Mouse (Mus musculus) limb, embryonic 12.5 days (tissue): ENCODE data around the gene Arf1. TPM values are rescaled to one million over a fixed set of nuclear protein-coding genes. Genes with fewer than 3 reads are reported as not detected.
"Not testable (repeated sequence)": the region's sequence is repeated elsewhere in the genome, so short reads cannot be mapped to it uniquely, and the experiment has no call there.

Experiments used
- ATAC-seq: fragments of 200-750 bp; cut with Nextera tagmentation; 2 replicates; pipeline ENCODE4 v1.8.0; 2017; ENCODE audit warnings: low read depth, moderate TSS enrichment; ENCODE audit not compliant: insufficient number of reproducible peaks, insufficient read depth, low FRiP score, low TSS enrichment
- H3K27ac ChIP-seq: fragments of 300-500 bp; sonication (generic); 2 replicates; pipeline ENCODE4 v1.5.1; 2016; ENCODE audit warnings: mild to moderate bottlenecking, moderate library complexity
- H3K27me3 ChIP-seq: fragments of 300-500 bp; sonication (generic); 2 replicates; pipeline ENCODE4 v1.6.1; 2016; ENCODE audit warnings: mild to moderate bottlenecking, moderate library complexity
- H3K36me3 ChIP-seq: fragments of 300-500 bp; sonication (generic); 2 replicates; pipeline ENCODE4 v1.6.1; 2016; ENCODE audit warnings: mild to moderate bottlenecking, moderate library complexity
- H3K4me1 ChIP-seq: fragments of 300-500 bp; sonication (generic); replicated peaks from 2 replicates; pipeline ENCODE4 v1.6.1; 2016
- H3K4me2 ChIP-seq: fragments of 300-500 bp; sonication (generic); 2 replicates; pipeline ENCODE4 v1.6.1; 2016; ENCODE audit warnings: mild to moderate bottlenecking, moderate library complexity
- H3K4me3 ChIP-seq: fragments of 300-500 bp; sonication (generic); replicated peaks from 2 replicates; pipeline ENCODE4 v1.5.1; 2016; ENCODE audit warnings: mild to moderate bottlenecking
- H3K9ac ChIP-seq: fragments of 300-500 bp; sonication (generic); replicated peaks from 2 replicates; pipeline ENCODE4 v1.6.1; 2016; ENCODE audit warnings: mild to moderate bottlenecking, moderate library complexity
- H3K9me3 ChIP-seq: fragments of 300-500 bp; sonication (generic); 2 replicates; pipeline ENCODE4 v1.6.1; 2016; ENCODE audit warnings: mild to moderate bottlenecking, moderate library complexity
- WGBS: fragments of 180-500 bp; shearing (Covaris S2); methylation state at CpG from one replicate; pipeline ENCODE4 v1.1.7; 2016; 5-methylcytosine and 5-hydroxymethylcytosine counted together
- polyA plus RNA-seq: library from polyadenylated mRNA; unstranded; fragments of >200 nt; fragmentation: Nextera tagmentation; extraction: Ambion mirVana; gene quantifications from 2 replicates; pipeline ENCODE4 v1.2.1, GENCODE M21; 2016

The Arf1 gene
- polyA plus RNA-seq, 1 experiment from 2014 or later: 603 TPM

- H3K9ac ChIP-seq: peak overlapping the region; percentile 99
- peak overlapping the region; percentile 81 for H3K4me2 ChIP-seq
- H3K4me1 ChIP-seq: peaks cover 39% of the 10 kb centered on the region
- 77% methylated on average over 3 of the region's 3 CpGs for whole genome bisulfite sequencing
- no peak for ATAC-seq
- no peak overlapping the region for H3K27ac ChIP-seq
- no peaks in the 10 kb centered on the region for H3K27me3 ChIP-seq
- H3K4me3 ChIP-seq: peak overlapping the region; percentile 99
- H3K36me3 ChIP-seq: peaks cover 15% of the 10 kb centered on the region
- no peaks in the 10 kb centered on the region for H3K9me3 ChIP-seq
Observed at GRCm38 (mm10) chr11:59226251-59226650, 1.8 kb downstream of the Arf1 start.

DNA sequence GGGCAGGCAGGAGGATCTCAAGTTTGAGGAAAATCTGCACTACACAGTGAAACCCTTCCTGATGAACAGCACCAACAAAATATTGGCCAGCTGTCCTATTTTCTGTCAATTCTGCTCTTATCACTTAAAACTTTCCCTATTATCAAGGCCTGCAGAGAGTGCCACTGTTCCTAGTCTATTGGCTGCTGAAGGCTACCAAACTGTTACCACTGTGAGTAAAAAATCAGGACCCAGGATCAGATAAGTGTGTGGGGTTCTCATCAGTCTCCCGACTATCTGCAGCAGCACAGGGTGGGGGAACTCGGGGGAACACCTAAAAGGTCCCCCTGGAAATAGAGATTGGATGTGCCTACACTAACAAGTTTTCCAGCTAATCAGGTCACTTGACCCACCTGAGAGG lies 2.9 kb downstream of the Arf1 start:
- H3K36me3 ChIP-seq: peaks cover 23% of the 10 kb centered on the region
- H3K4me1 ChIP-seq: peaks cover 39% of the 10 kb centered on the region
- ATAC-seq: no peak
- no peak overlapping the region for H3K27ac ChIP-seq
- H3K9ac ChIP-seq: 0 out of 2 replicates have a peak overlapping the region, but pooled peaks have one; percentile 27
- H3K9me3 ChIP-seq: no peaks in the 10 kb centered on the region
- no peaks in the 10 kb centered on the region for H3K27me3 ChIP-seq
- peak overlapping the region; percentile 81 for H3K4me2 ChIP-seq
- no peak overlapping the region; the same call in 1 of the 2 replicates for H3K4me3 ChIP-seq
- WGBS: 85% methylated on average over 2 of the region's 2 CpGs

- H3K36me3 ChIP-seq: peaks cover 29% of the 10 kb centered on the region
- H3K27ac ChIP-seq: no peak overlapping the region
- H3K4me3 ChIP-seq: no peak overlapping the region
- ATAC-seq: no peak
- WGBS: 74% methylated on average over 2 of the region's 2 CpGs
- H3K27me3 ChIP-seq: no peaks in the 10 kb centered on the region
- no peak overlapping the region for H3K9ac ChIP-seq
- H3K4me1 ChIP-seq: peaks cover 39% of the 10 kb centered on the region
- no peak overlapping the region for H3K4me2 ChIP-seq
- H3K9me3 ChIP-seq: no peaks in the 10 kb centered on the region
Observed at GRCm38 (mm10) chr11:59224470-59224869, 3.6 kb downstream of the Arf1 start.

DNA sequence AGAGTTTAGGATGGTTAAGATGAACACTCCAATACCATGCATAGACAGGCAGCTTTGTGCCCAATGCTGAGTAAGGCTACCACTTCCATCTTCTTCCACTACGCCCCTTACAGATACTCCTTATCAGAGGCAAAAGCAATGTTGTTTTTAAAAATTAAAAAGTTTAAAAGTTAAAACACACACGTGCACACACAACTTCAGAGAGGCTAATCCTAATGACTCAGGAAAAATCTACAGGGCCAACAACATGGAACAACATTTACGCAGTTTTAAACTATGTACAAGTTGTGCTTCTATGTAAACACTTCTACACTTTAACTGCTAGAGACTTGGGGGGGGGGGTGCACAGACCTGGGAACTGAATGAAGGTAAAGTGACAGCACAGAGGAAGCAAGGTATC lies 4.0 kb downstream of the Arf1 start:
- peaks cover 39% of the 10 kb centered on the region for H3K4me1 ChIP-seq
- ATAC-seq: no peak
- 94% methylated on average over 3 of the region's 3 CpGs for WGBS
- no peaks in the 10 kb centered on the region for H3K27me3 ChIP-seq
- no peak overlapping the region for H3K9ac ChIP-seq
- no peak overlapping the region for H3K27ac ChIP-seq
- H3K4me3 ChIP-seq: no peak overlapping the region
- no peaks in the 10 kb centered on the region for H3K9me3 ChIP-seq
- peaks cover 33% of the 10 kb centered on the region for H3K36me3 ChIP-seq
- no peak overlapping the region for H3K4me2 ChIP-seq

- WGBS: 89% methylated on average over 4 of the region's 4 CpGs
- Histone ChIP-seq H3K4me3 (no peak overlapping the region), H3K27me3 (no peaks in the 10 kb centered on the region), H3K9me3 (no peaks in the 10 kb centered on the region), H3K4me1 (peaks cover 33% of the 10 kb centered on the region), H3K9ac (no peak overlapping the region), H3K27ac (no peak overlapping the region), H3K36me3 (peaks cover 49% of the 10 kb centered on the region), H3K4me2 (no peak overlapping the region)
- ATAC-seq: no peak
Observed at GRCm38 (mm10) chr11:59222306-59222705, 5.8 kb downstream of the Arf1 start.

DNA sequence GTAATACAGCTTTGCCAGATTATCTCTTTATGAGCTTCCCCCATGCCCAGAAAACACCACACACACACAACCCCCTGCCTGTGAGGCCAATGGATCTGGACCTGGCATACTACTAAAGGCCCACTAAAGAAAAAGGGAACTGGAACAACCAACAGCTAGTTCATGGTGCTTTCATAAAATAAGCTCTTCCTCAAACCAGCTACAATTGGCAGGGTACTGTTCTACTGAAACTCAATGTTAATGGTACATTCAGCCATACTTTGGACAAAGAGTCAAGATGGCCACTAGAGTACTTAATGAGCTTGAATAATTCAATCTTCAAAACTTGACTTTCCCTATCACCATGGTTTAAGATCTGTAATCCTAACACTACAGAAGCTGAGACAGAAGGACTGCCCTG lies 6.5 kb downstream of the Arf1 start:
- no peak for ATAC-seq
- peaks cover 28% of the 10 kb centered on the region for H3K4me1 ChIP-seq
- H3K27me3 ChIP-seq: no peaks in the 10 kb centered on the region
- no peak overlapping the region for H3K4me2 ChIP-seq
- no peak overlapping the region for H3K4me3 ChIP-seq
- H3K9ac ChIP-seq: no peak overlapping the region
- no peaks in the 10 kb centered on the region for H3K9me3 ChIP-seq
- no peak overlapping the region for H3K27ac ChIP-seq
- H3K36me3 ChIP-seq: peaks cover 53% of the 10 kb centered on the region

- no peak overlapping the region for H3K9ac ChIP-seq
- no peaks in the 10 kb centered on the region for H3K27me3 ChIP-seq
- H3K4me2 ChIP-seq: no peak overlapping the region
- no peak overlapping the region for H3K27ac ChIP-seq
- ATAC-seq: no peak
- peaks cover 8% of the 10 kb centered on the region; the same call in 1 of the 2 replicates for H3K4me1 ChIP-seq
- H3K9me3 ChIP-seq: no peaks in the 10 kb centered on the region
- H3K36me3 ChIP-seq: peaks cover 74% of the 10 kb centered on the region
- H3K4me3 ChIP-seq: no peak overlapping the region
Observed at GRCm38 (mm10) chr11:59219064-59219463, 9.0 kb downstream of the Arf1 start.

DNA sequence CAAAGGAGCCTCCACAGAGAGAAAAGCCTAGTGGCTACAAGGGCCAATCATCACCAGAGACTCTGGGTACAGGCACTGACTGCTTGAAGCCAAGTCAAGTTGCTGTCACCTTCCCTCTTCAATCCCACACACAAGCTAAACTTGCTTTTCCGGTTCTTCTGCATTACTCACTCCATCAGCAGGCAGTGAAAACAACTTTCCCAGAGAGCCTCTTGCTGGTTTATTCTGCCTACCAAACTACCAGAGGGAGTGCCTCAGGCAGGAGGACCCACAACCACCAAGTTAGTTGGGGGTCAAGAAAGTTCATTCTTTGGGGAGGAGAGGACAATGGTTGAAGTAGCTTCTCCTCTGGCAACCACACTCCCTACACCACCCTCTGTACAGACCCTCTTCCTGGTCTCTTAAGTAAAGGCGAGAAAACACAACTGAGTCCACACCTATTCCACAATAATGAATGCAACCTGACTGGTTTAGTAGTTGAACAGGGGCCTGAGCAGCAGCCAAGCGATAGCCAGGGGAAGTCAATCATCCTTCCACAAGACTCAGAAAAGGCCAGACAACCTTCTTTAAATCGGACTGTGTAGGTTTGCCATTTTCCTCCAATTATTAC lies 9.6 kb downstream of the Arf1 start:
- no peaks in the 10 kb centered on the region for H3K27me3 ChIP-seq
- ATAC-seq: no peak
- H3K4me1 ChIP-seq: 0 out of 2 replicates have a peak, but pooled peaks cover 2% of the 10 kb centered on the region
- H3K36me3 ChIP-seq: peaks cover 69% of the 10 kb centered on the region
- H3K27ac ChIP-seq: 0 out of 2 replicates have a peak overlapping the region, but pooled peaks have one; percentile 1
- no peak overlapping the region for H3K4me3 ChIP-seq
- no peak overlapping the region for H3K9ac ChIP-seq
- no peaks in the 10 kb centered on the region for H3K9me3 ChIP-seq
- WGBS: 83% methylated on average over 4 of the region's 4 CpGs
- no peak overlapping the region for H3K4me2 ChIP-seq

GRCm38 (mm10) chr11:59216955-59217354 lies 11.1 kb downstream of the Arf1 start:
- Histone ChIP-seq H3K27ac (no peak overlapping the region), H3K36me3 (peaks cover 76% of the 10 kb centered on the region), H3K9ac (no peak overlapping the region), H3K4me3 (no peak overlapping the region), H3K4me1 (no peaks in the 10 kb centered on the region), H3K4me2 (no peak overlapping the region), H3K27me3 (no peaks in the 10 kb centered on the region), H3K9me3 (no peaks in the 10 kb centered on the region)
- 91% methylated on average over 3 of the region's 3 CpGs for WGBS
- ATAC-seq: no peak

DNA sequence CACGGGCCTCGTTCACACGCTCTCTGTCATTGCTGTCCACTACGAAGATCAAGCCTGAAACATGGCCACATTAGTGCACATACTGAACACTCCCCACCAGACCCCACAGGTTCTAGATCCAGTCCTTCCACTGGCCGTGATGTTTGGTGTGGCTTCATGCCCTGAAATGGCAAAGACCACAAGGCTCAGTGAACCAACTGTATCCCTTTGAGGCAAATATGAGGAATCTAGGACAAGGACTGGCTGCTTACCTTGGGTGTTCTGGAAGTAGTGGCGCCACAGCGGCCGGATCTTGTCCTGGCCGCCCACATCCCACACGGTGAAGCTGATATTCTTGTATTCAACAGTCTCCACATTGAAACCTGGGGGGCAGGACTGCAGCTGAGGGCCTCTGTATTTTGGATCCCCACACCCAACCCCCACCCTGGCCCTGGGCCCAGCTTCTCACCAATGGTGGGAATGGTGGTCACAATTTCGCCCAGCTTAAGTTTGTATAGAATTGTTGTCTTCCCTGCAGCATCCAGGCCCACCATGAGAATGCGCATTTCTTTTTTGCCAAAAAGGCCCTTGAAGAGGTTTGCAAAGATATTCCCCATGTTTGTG lies 15.1 kb downstream of the Arf1 start:
- Histone ChIP-seq H3K27ac (no peak overlapping the region), H3K9me3 (no peaks in the 10 kb centered on the region), H3K4me3 (no peak overlapping the region), H3K9ac (no peak overlapping the region), H3K36me3 (peaks cover 77% of the 10 kb centered on the region), H3K4me2 (no peak overlapping the region), H3K4me1 (peaks cover 11% of the 10 kb centered on the region), H3K27me3 (no peaks in the 10 kb centered on the region)
- no peak for ATAC-seq
- 95% methylated on average over 12 of the region's 12 CpGs for WGBS

DNA sequence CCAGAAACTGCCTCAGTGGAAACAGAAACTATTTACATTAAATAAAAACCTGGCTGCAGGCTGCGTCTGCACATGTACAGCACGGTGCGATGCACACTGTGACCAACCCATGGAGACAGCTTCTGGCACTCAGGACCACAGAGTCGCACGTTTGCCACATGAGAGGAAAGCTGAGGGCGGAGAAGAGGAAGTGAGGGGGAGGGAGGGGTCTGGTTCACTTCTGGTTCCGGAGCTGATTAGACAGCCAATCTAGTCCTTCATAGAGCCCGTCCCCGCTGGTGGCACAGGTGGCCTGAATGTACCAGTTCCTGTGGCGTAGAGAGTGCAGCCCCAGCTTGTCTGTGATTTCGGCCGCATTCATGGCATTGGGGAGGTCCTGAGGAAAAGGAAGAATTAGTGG lies 15.8 kb downstream of the Arf1 start:
- not testable (repeated sequence) for H3K9ac ChIP-seq, H3K4me3 ChIP-seq, H3K9me3 ChIP-seq, H3K27me3 ChIP-seq, H3K4me2 ChIP-seq, ATAC-seq, H3K27ac ChIP-seq
- 88% methylated on average over 12 of the region's 12 CpGs for WGBS
- peaks cover 11% of the 10 kb centered on the region for H3K4me1 ChIP-seq
- H3K36me3 ChIP-seq: peaks cover 71% of the 10 kb centered on the region

DNA sequence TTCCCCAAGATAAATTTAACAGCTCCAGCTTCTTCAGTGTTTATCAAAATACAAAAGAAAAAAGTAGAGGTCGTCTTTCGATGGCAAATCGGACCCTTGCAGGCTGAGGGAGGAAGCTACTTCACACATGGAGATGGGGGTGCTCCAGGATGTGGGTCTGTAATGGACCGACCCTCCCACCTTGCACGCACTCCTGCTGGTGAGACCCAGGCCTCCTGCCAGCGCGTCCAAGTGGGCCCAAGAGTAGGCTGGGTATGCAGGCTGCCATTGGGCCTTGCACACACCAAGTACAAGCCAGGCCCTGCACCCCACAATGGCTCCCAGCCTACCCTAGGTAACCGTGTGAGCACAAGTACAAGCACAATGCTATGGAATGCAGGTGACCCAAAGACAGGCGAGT lies 16.5 kb downstream of the Arf1 start:
- not testable (repeated sequence) for H3K9ac ChIP-seq, ATAC-seq, H3K9me3 ChIP-seq, H3K27me3 ChIP-seq, H3K4me3 ChIP-seq, H3K27ac ChIP-seq, H3K4me2 ChIP-seq
- 93% methylated on average over 9 of the region's 9 CpGs for WGBS
- peaks cover 11% of the 10 kb centered on the region for H3K4me1 ChIP-seq
- H3K36me3 ChIP-seq: peaks cover 73% of the 10 kb centered on the region
